Mouse (Mus musculus): Measurements from ENCODE around the gene Lrrc55. TPM values are rescaled to one million over a fixed set of nuclear protein-coding genes. Genes with fewer than 3 reads are reported as not detected.
A peak's percentile ranks its signal among the peaks of the same experiment; 100 is the strongest.

Gene Lrrc55
- polyA plus RNA-seq, 1 experiment from 2014 or later: 0.06 TPM

GRCm38 (mm10) chr2:85137601-85138140 is 59.3 kb downstream of the Lrrc55 start:
- Histone ChIP-seq H3K27ac (ENCODE audit: low read depth) (no peak overlapping the region), H3K9me3 (ENCODE audit: low read length) (no peaks in the 10 kb centered on the region), H3K4me3 (ENCODE audit: low read depth, low read length) (no peak overlapping the region), H3K36me3 (replicated peaks; ENCODE audit: insufficient read depth, low read length) (no peaks in the 10 kb centered on the region), H3K4me2 (ENCODE audit: low read depth, low read length) (peak overlapping the region; percentile 38), H3K27me3 (ENCODE audit: insufficient read depth, low read length) (no peaks in the 10 kb centered on the region), H3K9ac (replicated peaks) (no peak overlapping the region), H3K4me1 (ENCODE audit: insufficient read depth) (no peaks in the 10 kb centered on the region; the same call in 1 of the 2 replicates)
- DNase-seq (no peak), ATAC-seq (no peak; the same call in 1 of the 2 replicates)
- TF ChIP-seq EP300 (IDR thresholded peaks at IDR 0.05; ENCODE audit: low read depth): no peak
- TF ChIP-seq CTCF (IDR thresholded peaks at IDR 0.05; ENCODE audit: low read depth): no peak
- WGBS (ENCODE audit: insufficient replicate concordance): 23% methylated on average over 10 of the region's 10 CpGs

GRCm38 (mm10) chr2:85136831-85137520 is 60.0 kb downstream of the Lrrc55 start:
- Histone ChIP-seq H3K27me3 (ENCODE audit: insufficient read depth, low read length) (no peaks in the 10 kb centered on the region), H3K4me3 (ENCODE audit: low read depth, low read length) (no peak overlapping the region), H3K9me3 (ENCODE audit: low read length) (no peaks in the 10 kb centered on the region), H3K27ac (ENCODE audit: low read depth) (no peak overlapping the region), H3K4me2 (ENCODE audit: low read depth, low read length) (peak overlapping the region; percentile 38), H3K36me3 (replicated peaks; ENCODE audit: insufficient read depth, low read length) (no peaks in the 10 kb centered on the region), H3K4me1 (ENCODE audit: insufficient read depth) (peaks cover 1% of the 10 kb centered on the region), H3K9ac (replicated peaks) (no peak overlapping the region)
- no peak for DNase-seq
- no peak for ATAC-seq
- TF ChIP-seq EP300 (IDR thresholded peaks at IDR 0.05; ENCODE audit: low read depth) (no peak), CTCF (IDR thresholded peaks at IDR 0.05; ENCODE audit: low read depth) (no peak)
- 78% methylated on average over 21 of the region's 21 CpGs for WGBS (ENCODE audit: insufficient replicate concordance)

- Histone ChIP-seq H3K9me3 (ENCODE audit: low read length) (no peaks in the 10 kb centered on the region), H3K9ac (replicated peaks) (no peak within 1 kb of the TSS), H3K27ac (ENCODE audit: low read depth) (no peak within 1 kb of the TSS), H3K36me3 (replicated peaks; ENCODE audit: insufficient read depth, low read length) (no peaks in the 10 kb centered on the region), H3K4me3 (ENCODE audit: low read depth, low read length) (no peak within 1 kb of the TSS), H3K4me2 (ENCODE audit: low read depth, low read length) (peak within 1 kb of the TSS; percentile 38; the same call in 1 of the 2 replicates), H3K4me1 (ENCODE audit: insufficient read depth) (peaks cover 6% of the 10 kb centered on the region), H3K27me3 (ENCODE audit: insufficient read depth, low read length) (no peaks in the 10 kb centered on the region)
- DNase-seq (no peak), ATAC-seq (no peak)
- 19% methylated on average over 4 of the region's 4 CpGs for WGBS (ENCODE audit: insufficient replicate concordance)
- TF ChIP-seq CTCF (IDR thresholded peaks at IDR 0.05; ENCODE audit: low read depth) (no peak), EP300 (IDR thresholded peaks at IDR 0.05; ENCODE audit: low read depth) (no peak)
Measured at GRCm38 (mm10) chr2:85136089-85136488, 60.9 kb downstream of the Lrrc55 start, which contains the start of gene Aplnr. Gene Aplnr, plus strand, starts transcription at chr2:85136225.

DNA sequence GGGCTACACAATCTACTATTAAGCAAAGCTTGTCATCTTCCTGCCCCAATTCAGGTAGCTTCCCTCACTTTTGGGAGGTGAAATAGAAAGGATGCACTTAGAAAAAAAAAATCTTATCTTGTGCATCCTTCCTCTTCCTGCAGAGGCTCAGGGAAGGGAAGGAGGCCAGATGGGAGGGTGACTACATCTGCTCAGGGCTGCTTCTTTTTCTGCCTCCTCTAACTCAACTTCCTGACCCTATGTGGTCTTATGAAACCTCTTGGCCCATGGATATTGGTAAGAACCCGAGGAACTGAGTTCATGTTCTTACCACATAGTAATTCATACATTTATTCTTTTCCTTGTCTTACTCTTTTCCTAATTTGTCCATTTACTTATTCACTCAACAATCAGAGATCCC is 61.9 kb downstream of the Lrrc55 start:
- H3K27ac ChIP-seq (ENCODE audit: low read depth): no peak overlapping the region
- H3K27me3 ChIP-seq (ENCODE audit: insufficient read depth, low read length): no peaks in the 10 kb centered on the region
- WGBS (ENCODE audit: insufficient replicate concordance): 33% methylated on average over 1 of the region's 1 CpGs
- no peaks in the 10 kb centered on the region for H3K9me3 ChIP-seq (ENCODE audit: low read length)
- no peak for DNase-seq
- H3K4me3 ChIP-seq (ENCODE audit: low read depth, low read length): no peak overlapping the region
- H3K9ac ChIP-seq (replicated peaks): no peak overlapping the region
- no peaks in the 10 kb centered on the region for H3K36me3 ChIP-seq (replicated peaks; ENCODE audit: insufficient read depth, low read length)
- H3K4me2 ChIP-seq (ENCODE audit: low read depth, low read length): no peak overlapping the region
- ATAC-seq: no peak
- TF ChIP-seq CTCF (IDR thresholded peaks at IDR 0.05; ENCODE audit: low read depth) (no peak), EP300 (IDR thresholded peaks at IDR 0.05; ENCODE audit: low read depth) (no peak)
- H3K4me1 ChIP-seq (ENCODE audit: insufficient read depth): peaks cover 9% of the 10 kb centered on the region

DNA sequence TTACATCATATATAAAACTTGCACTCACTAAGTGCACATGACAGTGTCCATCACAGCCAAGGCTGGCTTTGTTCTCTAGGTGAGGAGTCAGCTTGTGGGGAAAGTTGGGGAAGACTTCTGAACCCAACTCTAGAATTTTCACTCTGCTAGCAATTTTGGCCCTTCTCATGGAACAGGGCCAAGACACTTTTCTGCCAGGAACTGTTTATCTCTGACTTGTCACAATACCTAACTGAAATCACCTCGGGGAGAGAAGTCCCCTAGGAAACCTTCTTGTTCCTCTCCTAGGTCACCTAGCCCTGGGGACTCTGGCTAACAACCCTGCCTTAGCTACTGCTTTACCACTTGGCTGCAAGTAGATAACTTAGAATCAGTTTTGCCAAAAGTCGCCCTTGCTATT is 64.8 kb downstream of the Lrrc55 start:
- Histone ChIP-seq H3K9me3 (ENCODE audit: low read length) (no peaks in the 10 kb centered on the region), H3K36me3 (replicated peaks; ENCODE audit: insufficient read depth, low read length) (no peaks in the 10 kb centered on the region), H3K4me2 (ENCODE audit: low read depth, low read length) (no peak overlapping the region), H3K9ac (replicated peaks) (no peak overlapping the region), H3K27me3 (ENCODE audit: insufficient read depth, low read length) (no peaks in the 10 kb centered on the region), H3K4me1 (ENCODE audit: insufficient read depth) (peaks cover 9% of the 10 kb centered on the region), H3K27ac (ENCODE audit: low read depth) (no peak overlapping the region), H3K4me3 (ENCODE audit: low read depth, low read length) (no peak overlapping the region)
- 31% methylated on average over 2 of the region's 2 CpGs for WGBS (ENCODE audit: insufficient replicate concordance)
- ATAC-seq (no peak), DNase-seq (no peak)
- TF ChIP-seq CTCF (IDR thresholded peaks at IDR 0.05; ENCODE audit: low read depth) (no peak), EP300 (IDR thresholded peaks at IDR 0.05; ENCODE audit: low read depth) (no peak)

GRCm38 (mm10) chr2:85131724-85132123 is 65.3 kb downstream of the Lrrc55 start:
- H3K4me1 ChIP-seq (ENCODE audit: insufficient read depth): peaks cover 9% of the 10 kb centered on the region; the same call in 1 of the 2 replicates
- 45% methylated on average over 1 of the region's 1 CpGs for WGBS (ENCODE audit: insufficient replicate concordance)
- DNase-seq: no peak
- TF ChIP-seq CTCF (IDR thresholded peaks at IDR 0.05; ENCODE audit: low read depth): no peak
- TF ChIP-seq EP300 (IDR thresholded peaks at IDR 0.05; ENCODE audit: low read depth): no peak
- H3K27ac ChIP-seq (ENCODE audit: low read depth): no peak overlapping the region
- H3K36me3 ChIP-seq (replicated peaks; ENCODE audit: insufficient read depth, low read length): no peaks in the 10 kb centered on the region
- ATAC-seq: no peak
- H3K4me3 ChIP-seq (ENCODE audit: low read depth, low read length): no peak overlapping the region
- no peak overlapping the region for H3K4me2 ChIP-seq (ENCODE audit: low read depth, low read length)
- H3K27me3 ChIP-seq (ENCODE audit: insufficient read depth, low read length): no peaks in the 10 kb centered on the region
- no peaks in the 10 kb centered on the region for H3K9me3 ChIP-seq (ENCODE audit: low read length)
- no peak overlapping the region for H3K9ac ChIP-seq (replicated peaks)

Measured in liver, postnatal 0 days (tissue).